Mouse (Mus musculus): ENCODE results near the gene Ccdc81. TPM values are rescaled to one million over a fixed set of nuclear protein-coding genes. Genes with fewer than 3 reads are reported as not detected.

Ccdc81 gene
- polyA plus RNA-seq, 1 experiment from 2014 or later, result not detected

DNA sequence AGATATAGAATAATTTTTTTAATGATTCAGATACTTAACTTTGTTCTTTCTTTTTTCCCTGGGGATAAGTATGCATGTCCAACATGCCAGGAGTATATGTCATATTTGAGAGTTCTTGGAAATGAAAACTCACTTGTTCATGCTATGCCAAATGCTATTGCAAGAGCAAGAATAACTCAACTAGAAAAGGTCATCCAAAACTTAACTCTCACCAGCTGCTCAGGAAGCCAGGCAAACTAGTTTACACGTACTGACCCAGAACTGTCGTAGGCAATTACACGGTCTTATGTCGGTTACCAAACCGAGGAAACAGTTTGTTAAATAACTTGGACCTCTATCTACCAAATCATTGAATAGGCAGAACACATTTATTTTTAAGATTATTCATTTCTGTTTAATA lies 13.3 kb upstream of the Ccdc81 start:
- Histone ChIP-seq H3K4me1 (ENCODE audit: control insufficient read depth, insufficient read depth, low read length) (no peaks in the 10 kb centered on the region), H3K27me3 (ENCODE audit: control insufficient read depth, insufficient read depth, low read length) (no peaks in the 10 kb centered on the region), H3K9me3 (ENCODE audit: control insufficient read depth, low read depth, low read length) (no peaks in the 10 kb centered on the region), H3K27ac (ENCODE audit: low read length) (no peak overlapping the region), H3K4me2 (replicated peaks; ENCODE audit: low read depth, low read length) (no peak overlapping the region), H3K9ac (replicated peaks; ENCODE audit: low read depth, low read length) (no peak overlapping the region), H3K4me3 (ENCODE audit: low read depth, low read length) (no peak overlapping the region), H3K36me3 (ENCODE audit: control insufficient read depth, insufficient read depth, low read length) (no peaks in the 10 kb centered on the region)
- no peak for ATAC-seq (ENCODE audit: insufficient number of reproducible peaks, insufficient read depth, low FRiP score, low read depth)
- WGBS, result 97% methylated on average over 5 of the region's 5 CpGs

DNA sequence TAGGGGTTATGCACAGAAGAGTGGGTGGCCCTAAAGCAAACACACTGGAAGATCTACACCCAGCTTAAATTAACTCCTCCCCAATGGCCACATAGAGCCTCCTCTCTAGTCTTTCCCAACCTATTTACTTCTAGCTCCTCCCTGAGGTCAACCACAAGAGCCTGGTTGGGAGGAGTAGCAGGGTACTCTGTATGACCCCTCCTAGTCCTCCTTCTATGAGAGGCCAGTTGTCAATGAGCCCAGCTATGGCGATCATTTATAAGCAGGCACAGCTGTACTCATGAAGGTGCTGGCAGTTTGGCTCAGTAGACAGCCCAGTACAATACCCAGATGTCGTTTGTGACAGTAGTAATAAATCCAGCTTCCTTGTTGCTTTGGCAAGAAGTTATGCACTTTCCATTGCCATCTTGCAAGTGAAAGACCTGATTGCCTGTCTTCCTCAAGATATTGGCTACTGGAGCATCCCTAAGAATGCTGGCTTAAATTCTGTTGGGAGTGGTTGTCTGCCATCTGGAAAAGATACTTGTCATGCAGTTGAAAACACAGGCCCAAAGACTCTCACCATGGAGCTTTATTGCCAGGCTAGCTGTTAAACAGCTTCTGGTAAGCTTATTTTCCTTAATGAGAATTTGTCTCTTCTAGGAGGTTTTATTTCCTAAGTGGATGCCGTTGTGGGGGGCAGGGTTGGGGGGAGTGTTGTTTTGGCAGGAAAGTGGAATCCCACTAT lies 10.2 kb upstream of the Ccdc81 start:
- ATAC-seq (ENCODE audit: insufficient number of reproducible peaks, insufficient read depth, low FRiP score, low read depth), result 0 out of 2 replicates have a peak, but pooled peaks have one; percentile 44
- 75% methylated on average over 3 of the region's 3 CpGs for whole genome bisulfite sequencing

DNA sequence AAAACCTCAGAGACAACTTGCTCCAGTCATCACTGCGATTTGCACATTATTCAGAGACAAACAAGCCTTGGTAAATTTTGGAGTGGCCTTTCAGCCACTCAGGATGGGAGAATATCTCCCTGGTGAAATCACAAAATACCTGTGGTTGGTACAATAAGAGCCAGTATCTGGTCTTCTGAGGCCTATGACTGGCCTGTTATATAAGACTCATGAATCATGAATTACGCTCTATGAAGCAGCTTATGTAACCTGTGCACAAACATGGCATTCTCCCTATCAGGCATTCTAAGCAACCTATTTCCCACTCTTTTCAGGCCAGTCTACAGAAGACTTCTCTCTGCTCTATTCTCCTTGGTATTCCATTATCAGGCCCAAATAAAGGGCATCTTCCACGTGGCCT lies 8.9 kb upstream of the Ccdc81 start:
- no peak overlapping the region for H3K9ac ChIP-seq (replicated peaks; ENCODE audit: low read depth, low read length)
- no peak overlapping the region for H3K4me2 ChIP-seq (replicated peaks; ENCODE audit: low read depth, low read length)
- no peak overlapping the region for H3K4me3 ChIP-seq (ENCODE audit: low read depth, low read length)
- WGBS, result 88% methylated on average over 3 of the region's 3 CpGs
- H3K27me3 ChIP-seq (ENCODE audit: control insufficient read depth, insufficient read depth, low read length), result no peaks in the 10 kb centered on the region
- H3K36me3 ChIP-seq (ENCODE audit: control insufficient read depth, insufficient read depth, low read length), result no peaks in the 10 kb centered on the region
- ATAC-seq (ENCODE audit: insufficient number of reproducible peaks, insufficient read depth, low FRiP score, low read depth), result no peak
- no peak overlapping the region for H3K27ac ChIP-seq (ENCODE audit: low read length)
- no peaks in the 10 kb centered on the region for H3K9me3 ChIP-seq (ENCODE audit: control insufficient read depth, low read depth, low read length)
- H3K4me1 ChIP-seq (ENCODE audit: control insufficient read depth, insufficient read depth, low read length), result no peaks in the 10 kb centered on the region

More for the DNA sequence above, 10.2 kb upstream of the Ccdc81 start:
- Histone ChIP-seq H3K27ac (ENCODE audit: low read length) (no peak overlapping the region), H3K4me1 (ENCODE audit: control insufficient read depth, insufficient read depth, low read length) (no peaks in the 10 kb centered on the region), H3K27me3 (ENCODE audit: control insufficient read depth, insufficient read depth, low read length) (no peaks in the 10 kb centered on the region), H3K4me2 (replicated peaks; ENCODE audit: low read depth, low read length) (no peak overlapping the region), H3K9ac (replicated peaks; ENCODE audit: low read depth, low read length) (no peak overlapping the region), H3K9me3 (ENCODE audit: control insufficient read depth, low read depth, low read length) (no peaks in the 10 kb centered on the region), H3K36me3 (ENCODE audit: control insufficient read depth, insufficient read depth, low read length) (no peaks in the 10 kb centered on the region), H3K4me3 (ENCODE audit: low read depth, low read length) (no peak overlapping the region)

DNA sequence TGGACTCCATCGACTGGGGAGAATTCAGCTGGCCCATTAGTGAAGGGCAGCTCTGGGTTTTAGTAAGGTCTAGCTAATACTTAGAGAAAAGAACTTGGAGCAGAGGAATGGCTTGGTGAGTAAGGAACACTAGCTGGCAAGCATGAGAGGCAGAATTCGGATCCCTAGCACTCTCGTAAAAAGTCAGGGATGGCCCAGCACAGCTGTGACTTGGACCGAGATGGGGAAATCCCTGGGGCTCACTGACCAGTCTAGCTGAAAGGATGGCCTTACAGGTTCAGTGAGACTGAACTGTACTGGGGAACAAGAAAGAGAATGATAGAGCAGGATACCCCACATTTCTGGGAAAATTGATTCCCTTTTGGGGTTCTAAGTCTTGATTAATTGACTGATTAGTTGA lies 6.3 kb upstream of the Ccdc81 start:
- no peak overlapping the region for H3K4me2 ChIP-seq (replicated peaks; ENCODE audit: low read depth, low read length)
- 77% methylated on average over 4 of the region's 4 CpGs for WGBS
- no peak for ATAC-seq (ENCODE audit: insufficient number of reproducible peaks, insufficient read depth, low FRiP score, low read depth)
- no peaks in the 10 kb centered on the region for H3K36me3 ChIP-seq (ENCODE audit: control insufficient read depth, insufficient read depth, low read length)
- no peaks in the 10 kb centered on the region for H3K27me3 ChIP-seq (ENCODE audit: control insufficient read depth, insufficient read depth, low read length)
- no peak overlapping the region for H3K27ac ChIP-seq (ENCODE audit: low read length)
- H3K4me1 ChIP-seq (ENCODE audit: control insufficient read depth, insufficient read depth, low read length), result no peaks in the 10 kb centered on the region
- H3K9me3 ChIP-seq (ENCODE audit: control insufficient read depth, low read depth, low read length), result no peaks in the 10 kb centered on the region
- no peak overlapping the region for H3K4me3 ChIP-seq (ENCODE audit: low read depth, low read length)
- no peak overlapping the region for H3K9ac ChIP-seq (replicated peaks; ENCODE audit: low read depth, low read length)

DNA sequence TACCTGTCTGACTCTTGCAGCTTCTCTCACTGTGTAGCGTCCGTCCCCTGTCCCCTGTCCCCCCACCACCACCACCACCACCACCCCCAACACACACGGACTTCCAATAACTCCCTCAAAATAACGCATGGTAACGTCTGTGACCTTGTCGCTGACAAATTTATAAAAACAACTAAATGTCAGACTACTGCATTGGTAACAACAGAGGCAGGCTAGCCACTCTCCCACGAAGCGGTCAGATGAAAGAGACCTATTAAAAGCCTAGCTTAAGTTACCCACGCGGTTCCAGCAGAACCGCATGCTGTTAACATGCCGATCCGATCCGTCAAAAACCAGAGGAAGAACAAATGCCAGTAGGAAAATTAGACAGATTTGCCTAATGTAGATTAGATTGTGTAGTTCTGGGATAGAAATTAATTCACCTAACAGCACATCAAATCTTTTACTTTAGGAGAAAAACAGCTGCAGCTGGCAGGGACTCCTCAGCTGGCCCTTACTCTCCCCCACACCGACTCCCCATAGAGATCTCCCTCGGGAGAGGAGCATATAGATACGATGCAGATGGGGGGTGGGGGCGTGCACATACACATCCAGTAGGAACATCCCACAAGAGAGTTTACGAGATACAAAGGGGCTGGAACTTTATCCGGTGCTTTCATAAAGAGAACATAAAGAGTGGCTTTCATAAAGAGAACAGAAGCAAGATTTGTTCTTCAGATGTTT lies 5.6 kb upstream of the Ccdc81 start:
- no peak overlapping the region for H3K27ac ChIP-seq (ENCODE audit: low read length)
- no peaks in the 10 kb centered on the region for H3K4me1 ChIP-seq (ENCODE audit: control insufficient read depth, insufficient read depth, low read length)
- no peak overlapping the region for H3K9ac ChIP-seq (replicated peaks; ENCODE audit: low read depth, low read length)
- no peaks in the 10 kb centered on the region for H3K27me3 ChIP-seq (ENCODE audit: control insufficient read depth, insufficient read depth, low read length)
- no peak overlapping the region for H3K4me2 ChIP-seq (replicated peaks; ENCODE audit: low read depth, low read length)
- H3K9me3 ChIP-seq (ENCODE audit: control insufficient read depth, low read depth, low read length), result no peaks in the 10 kb centered on the region
- no peak for ATAC-seq (ENCODE audit: insufficient number of reproducible peaks, insufficient read depth, low FRiP score, low read depth)
- H3K36me3 ChIP-seq (ENCODE audit: control insufficient read depth, insufficient read depth, low read length), result no peaks in the 10 kb centered on the region
- WGBS, result 76% methylated on average over 20 of the region's 20 CpGs
- H3K4me3 ChIP-seq (ENCODE audit: low read depth, low read length), result no peak overlapping the region

DNA sequence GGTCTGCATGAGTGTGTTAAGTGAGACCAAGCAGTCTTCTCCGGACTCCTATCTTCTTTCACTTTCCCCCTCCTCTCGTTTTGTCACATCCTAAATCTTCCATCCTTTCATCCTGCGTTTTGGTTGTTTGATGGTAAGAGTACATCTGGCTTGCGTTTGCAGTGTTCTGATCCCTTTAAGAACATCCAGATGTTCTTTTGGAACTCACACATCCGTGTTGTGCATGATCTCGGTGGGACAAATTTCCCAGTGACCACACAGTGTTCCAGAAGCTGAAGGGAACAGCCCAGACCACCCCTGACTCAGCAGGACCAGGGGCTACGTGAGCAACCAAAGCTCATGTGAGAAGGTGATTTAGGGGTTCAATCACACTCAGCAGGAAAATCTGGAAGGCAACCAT lies 5.0 kb upstream of the Ccdc81 start:
- Histone ChIP-seq H3K9ac (replicated peaks; ENCODE audit: low read depth, low read length) (no peak overlapping the region), H3K9me3 (ENCODE audit: control insufficient read depth, low read depth, low read length) (no peaks in the 10 kb centered on the region), H3K36me3 (ENCODE audit: control insufficient read depth, insufficient read depth, low read length) (no peaks in the 10 kb centered on the region), H3K4me2 (replicated peaks; ENCODE audit: low read depth, low read length) (no peak overlapping the region), H3K27ac (ENCODE audit: low read length) (no peak overlapping the region), H3K4me3 (ENCODE audit: low read depth, low read length) (no peak overlapping the region), H3K27me3 (ENCODE audit: control insufficient read depth, insufficient read depth, low read length) (no peaks in the 10 kb centered on the region), H3K4me1 (ENCODE audit: control insufficient read depth, insufficient read depth, low read length) (0 out of 2 replicates have a peak, but pooled peaks cover 4% of the 10 kb centered on the region)
- whole genome bisulfite sequencing, result 46% methylated on average over 7 of the region's 7 CpGs
- ATAC-seq (ENCODE audit: insufficient number of reproducible peaks, insufficient read depth, low FRiP score, low read depth), result no peak

DNA sequence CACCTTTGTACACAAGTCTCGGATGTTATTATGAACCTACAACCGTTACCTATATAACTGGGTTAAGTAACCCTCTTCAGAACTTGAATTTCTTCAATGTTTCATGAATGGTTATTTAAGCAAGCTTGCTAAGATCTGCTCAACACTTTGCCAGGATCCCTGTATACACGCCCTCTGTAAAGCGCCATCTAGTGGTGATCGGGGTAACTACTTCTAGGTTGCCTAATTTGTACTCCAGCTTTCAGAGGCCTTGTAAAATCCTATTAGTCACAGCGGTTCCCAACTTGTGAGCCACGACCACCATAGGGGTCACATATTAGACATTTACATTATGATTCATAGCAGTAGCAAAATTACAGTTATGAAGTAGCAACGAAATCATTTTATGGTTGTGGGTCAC lies 4.5 kb upstream of the Ccdc81 start:
- no peak overlapping the region for H3K27ac ChIP-seq (ENCODE audit: low read length)
- H3K9me3 ChIP-seq (ENCODE audit: control insufficient read depth, low read depth, low read length), result no peaks in the 10 kb centered on the region
- H3K4me3 ChIP-seq (ENCODE audit: low read depth, low read length), result no peak overlapping the region
- 24% methylated on average over 8 of the region's 8 CpGs for WGBS
- no peak overlapping the region for H3K9ac ChIP-seq (replicated peaks; ENCODE audit: low read depth, low read length)
- no peak overlapping the region for H3K4me2 ChIP-seq (replicated peaks; ENCODE audit: low read depth, low read length)
- H3K27me3 ChIP-seq (ENCODE audit: control insufficient read depth, insufficient read depth, low read length), result no peaks in the 10 kb centered on the region
- no peak for ATAC-seq (ENCODE audit: insufficient number of reproducible peaks, insufficient read depth, low FRiP score, low read depth)
- H3K4me1 ChIP-seq (ENCODE audit: control insufficient read depth, insufficient read depth, low read length), result 0 out of 2 replicates have a peak, but pooled peaks cover 8% of the 10 kb centered on the region
- no peaks in the 10 kb centered on the region for H3K36me3 ChIP-seq (ENCODE audit: control insufficient read depth, insufficient read depth, low read length)

DNA sequence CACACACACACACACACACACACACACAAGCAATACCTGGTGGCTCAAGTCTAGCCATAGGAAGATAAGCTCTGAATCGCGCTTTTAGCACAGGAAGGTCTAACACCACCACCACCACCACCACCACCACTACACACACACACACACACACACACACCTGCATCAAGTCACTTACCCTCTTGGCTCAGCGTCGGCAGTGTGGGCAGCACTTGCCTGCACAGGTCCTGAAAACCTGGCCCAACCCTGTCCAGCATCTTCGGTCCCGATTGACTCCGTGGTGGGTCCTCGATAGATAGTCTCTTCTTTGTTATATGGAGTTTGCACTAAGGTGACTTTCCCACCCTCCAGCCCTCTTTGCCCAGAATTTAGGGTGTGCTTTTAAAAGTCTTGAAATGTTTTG lies 422 bp downstream of the Ccdc81 start:
- no peaks in the 10 kb centered on the region for H3K9me3 ChIP-seq (ENCODE audit: control insufficient read depth, low read depth, low read length)
- H3K4me3 ChIP-seq (ENCODE audit: low read depth, low read length), result no peak overlapping the region
- 0 out of 2 replicates have a peak, but pooled peaks cover 8% of the 10 kb centered on the region for H3K4me1 ChIP-seq (ENCODE audit: control insufficient read depth, insufficient read depth, low read length)
- H3K27ac ChIP-seq (ENCODE audit: low read length), result no peak overlapping the region
- no peaks in the 10 kb centered on the region for H3K27me3 ChIP-seq (ENCODE audit: control insufficient read depth, insufficient read depth, low read length)
- no peak for ATAC-seq (ENCODE audit: insufficient number of reproducible peaks, insufficient read depth, low FRiP score, low read depth)
- no peaks in the 10 kb centered on the region for H3K36me3 ChIP-seq (ENCODE audit: control insufficient read depth, insufficient read depth, low read length)
- 50% methylated on average over 8 of the region's 8 CpGs for WGBS
- H3K9ac ChIP-seq (replicated peaks; ENCODE audit: low read depth, low read length), result no peak overlapping the region
- peak overlapping the region; percentile 35 for H3K4me2 ChIP-seq (replicated peaks; ENCODE audit: low read depth, low read length)
